Mouse (Mus musculus) kidney, adult 2 months (tissue): ENCODE measurements around the gene Zdhhc14. TPM values are rescaled to one million over a fixed set of nuclear protein-coding genes. Genes with fewer than 3 reads are reported as not detected.

Source experiments
- DNase-seq: peaks from one replicate; pipeline ENCODE4 v3.0.0; 2021
- H3K27ac ChIP-seq: fragments of 200-500 bp; 2 replicates; pipeline ENCODE4 v1.5.1; 2012; ENCODE audit warnings: low read depth, low read length, control low read depth, inconsistent platforms; ENCODE audit not compliant: insufficient read depth
- H3K27me3 ChIP-seq: fragments of 200-500 bp; replicated peaks from 2 replicates; pipeline ENCODE4 v1.6.1; 2012; ENCODE audit warnings: mild to moderate bottlenecking, moderate library complexity, low read length, inconsistent platforms; ENCODE audit not compliant: control insufficient read depth, insufficient read depth
- H3K36me3 ChIP-seq: fragments of 200-500 bp; 2 replicates; pipeline ENCODE4 v1.6.1; 2012; ENCODE audit warnings: mild to moderate bottlenecking, moderate library complexity, low read length, inconsistent platforms; ENCODE audit not compliant: control insufficient read depth, insufficient read depth
- H3K4me1 ChIP-seq: fragments of 200-500 bp; 2 replicates; pipeline ENCODE4 v1.6.1; 2011; ENCODE audit warnings: low read length; ENCODE audit not compliant: control insufficient read depth, insufficient read depth
- H3K4me3 ChIP-seq: fragments of 200-500 bp; 2 replicates; pipeline ENCODE4 v1.5.1; 2011; ENCODE audit warnings: mild to moderate bottlenecking, low read depth, low read length, control low read depth; ENCODE audit not compliant: insufficient read depth
- CTCF ChIP-seq: fragments of 200-500 bp; conservative IDR thresholded peaks from 2 replicates; pipeline ENCODE4 v1.5.1; 2011; ENCODE audit warnings: low read depth, mild to moderate bottlenecking, control low read depth, low read length, moderate library complexity, mixed read lengths; ENCODE audit not compliant: insufficient read depth, insufficient read length
- POLR2A ChIP-seq: fragments of 200-500 bp; IDR thresholded peaks from one replicate; pipeline ENCODE4 v1.6.1; 2011; ENCODE audit warnings: low read depth, low read length, control low read depth
- WGBS: fragments of 180-500 bp; shearing (Covaris S2); methylation state at CpG from one replicate; pipeline ENCODE4 v1.1.7; 2018; 5-methylcytosine and 5-hydroxymethylcytosine counted together
- polyA plus RNA-seq: library from polyadenylated mRNA; depleted of rRNA; stranded (reverse); fragments of >200 nt; gene quantifications from 2 replicates; pipeline ENCODE4 v1.2.3, GENCODE M21; 2012

Gene Zdhhc14
- polyA plus RNA-seq, 1 experiment: 2.1 TPM

DNA sequence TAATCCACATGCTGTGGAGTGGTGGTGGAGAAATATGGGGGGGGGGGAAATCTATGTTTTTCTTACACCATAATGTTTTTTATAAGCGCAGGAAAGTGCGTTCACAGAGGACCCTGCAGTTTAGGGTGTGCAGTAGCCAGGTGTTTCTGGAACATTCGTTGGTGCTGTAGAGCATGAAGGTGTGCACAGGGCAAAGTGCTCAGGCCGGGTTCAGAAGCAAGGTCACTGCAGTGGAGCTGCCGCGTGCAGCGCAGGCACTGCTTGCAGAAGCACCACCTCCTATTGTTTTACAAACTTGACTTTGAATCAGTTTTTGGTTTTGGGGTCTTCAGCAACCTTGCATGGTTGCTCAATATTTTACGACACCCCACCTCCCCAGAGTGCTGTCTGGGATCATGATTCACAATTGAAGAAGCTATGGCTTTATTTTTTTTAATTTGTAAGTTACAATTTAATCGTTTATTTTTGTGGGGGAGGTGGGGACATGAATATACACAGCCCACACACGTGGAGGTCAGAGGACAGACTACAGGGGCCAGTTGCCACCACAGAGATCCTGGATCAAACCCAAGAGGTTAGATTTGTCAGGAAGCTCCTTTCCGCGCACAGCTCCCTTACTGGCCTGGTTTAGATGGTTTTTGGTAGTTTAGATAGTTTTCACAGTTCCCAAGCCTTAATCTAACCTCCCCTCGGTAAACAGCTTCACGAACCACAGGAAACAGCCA is 59.8 kb downstream of the Zdhhc14 start:
- Histone ChIP-seq H3K4me1 (no peaks in the 10 kb centered on the region), H3K27ac (no peak overlapping the region), H3K27me3 (no peaks in the 10 kb centered on the region), H3K36me3 (no peaks in the 10 kb centered on the region), H3K4me3 (no peak overlapping the region)
- DNase-seq: peak; percentile 65
- TF ChIP-seq POLR2A (no peak), CTCF (no peak)
- WGBS: 38% methylated on average over 14 of the region's 14 CpGs

- Histone ChIP-seq H3K27ac (no peak overlapping the region), H3K36me3 (no peaks in the 10 kb centered on the region), H3K4me1 (no peaks in the 10 kb centered on the region), H3K4me3 (no peak overlapping the region), H3K27me3 (no peaks in the 10 kb centered on the region)
- TF ChIP-seq POLR2A (no peak), CTCF (no peak)
- peak; percentile 34 for DNase-seq
- WGBS: 76% methylated on average over 5 of the region's 5 CpGs
Measured at GRCm38 (mm10) chr17:5553556-5553955, 61.2 kb downstream of the Zdhhc14 start.

DNA sequence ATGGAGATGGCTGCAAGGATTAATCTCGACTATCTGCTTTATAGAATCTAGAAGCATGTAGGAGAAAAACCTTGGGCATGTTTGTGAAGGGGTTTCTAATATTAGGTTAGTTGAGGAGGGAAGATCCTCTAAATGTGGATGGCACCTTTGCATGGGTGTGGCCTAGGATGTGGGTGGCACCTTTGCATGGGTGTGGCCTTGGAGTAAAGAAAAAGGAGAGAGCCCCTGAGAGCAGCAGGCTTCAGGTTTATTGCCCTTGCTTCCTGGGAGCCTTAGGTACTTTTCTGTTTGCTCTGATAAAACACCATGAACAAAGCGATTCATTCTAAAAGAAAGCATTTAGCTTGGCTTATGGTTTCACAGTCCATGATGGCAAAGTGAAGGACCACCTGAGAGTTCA is 62.2 kb downstream of the Zdhhc14 start:
- WGBS: 98% methylated on average over 2 of the region's 2 CpGs
- TF ChIP-seq POLR2A (no peak), CTCF (no peak)
- H3K4me1 ChIP-seq: no peaks in the 10 kb centered on the region

GRCm38 (mm10) chr17:5556568-5556967 is 64.2 kb downstream of the Zdhhc14 start:
- 58% methylated on average over 8 of the region's 8 CpGs for WGBS
- Histone ChIP-seq H3K27ac (no peak overlapping the region), H3K4me1 (no peaks in the 10 kb centered on the region), H3K36me3 (no peaks in the 10 kb centered on the region), H3K27me3 (no peaks in the 10 kb centered on the region), H3K4me3 (no peak overlapping the region)
- no peak for TF ChIP-seq POLR2A
- TF ChIP-seq CTCF: no peak
- no peak for DNase-seq

More for the DNA sequence above, 62.2 kb downstream of the Zdhhc14 start:
- H3K27ac ChIP-seq: no peak overlapping the region
- H3K27me3 ChIP-seq: no peaks in the 10 kb centered on the region
- no peaks in the 10 kb centered on the region for H3K36me3 ChIP-seq
- H3K4me3 ChIP-seq: no peak overlapping the region
- no peak for DNase-seq

- WGBS: 70% methylated on average over 4 of the region's 4 CpGs
- no peak overlapping the region for H3K4me3 ChIP-seq
- no peak for TF ChIP-seq POLR2A
- TF ChIP-seq CTCF: no peak
- H3K27ac ChIP-seq: no peak overlapping the region
- H3K4me1 ChIP-seq: no peaks in the 10 kb centered on the region
- H3K27me3 ChIP-seq: no peaks in the 10 kb centered on the region
- H3K36me3 ChIP-seq: no peaks in the 10 kb centered on the region
- DNase-seq: no peak
Measured at GRCm38 (mm10) chr17:5560212-5560611, 67.9 kb downstream of the Zdhhc14 start.

DNA sequence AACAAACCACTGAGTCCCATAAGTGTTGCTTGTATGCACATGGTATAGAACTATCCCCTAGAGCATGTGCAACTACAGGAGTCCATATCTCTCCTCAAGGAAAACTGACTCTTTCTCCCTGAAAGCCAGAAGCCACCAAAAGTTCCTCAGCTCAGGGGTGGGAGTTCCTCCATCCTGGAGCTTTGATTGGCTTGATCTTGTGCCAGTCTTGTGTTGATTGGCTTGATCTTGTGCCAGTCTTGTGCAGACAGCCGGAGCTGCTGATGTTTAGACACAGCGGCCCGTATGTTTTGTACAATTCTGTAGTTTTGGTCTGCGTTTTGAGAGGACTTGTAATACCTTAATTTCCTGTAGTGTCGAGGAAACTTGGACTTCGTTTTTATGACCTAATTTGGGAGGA is 70.8 kb downstream of the Zdhhc14 start:
- no peak for TF ChIP-seq POLR2A
- TF ChIP-seq CTCF: no peak
- no peaks in the 10 kb centered on the region for H3K36me3 ChIP-seq
- no peaks in the 10 kb centered on the region for H3K4me1 ChIP-seq
- H3K27ac ChIP-seq: no peak overlapping the region
- H3K4me3 ChIP-seq: no peak overlapping the region
- peak; percentile 45 for DNase-seq
- 89% methylated on average over 6 of the region's 6 CpGs for WGBS
- H3K27me3 ChIP-seq: no peaks in the 10 kb centered on the region

DNA sequence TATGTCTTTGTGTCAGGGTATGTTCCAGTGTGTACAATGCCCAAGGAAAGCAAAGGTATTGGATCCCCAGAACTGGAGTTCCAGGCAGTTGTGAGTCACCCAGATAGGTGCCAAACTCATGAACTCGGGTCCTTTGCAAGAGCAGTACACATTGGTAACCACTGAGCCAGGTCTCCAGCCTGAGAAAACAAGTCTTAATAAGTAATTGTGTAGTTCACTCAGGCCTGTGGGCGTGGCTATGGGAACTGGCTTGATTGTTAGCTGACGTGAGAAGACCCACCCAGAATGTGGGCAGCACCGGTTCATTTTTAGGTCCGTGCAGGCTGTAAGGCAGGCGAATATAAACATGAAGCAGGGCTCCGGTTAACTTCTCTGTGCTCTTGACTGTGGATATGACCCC is 73.6 kb downstream of the Zdhhc14 start:
- 39% methylated on average over 7 of the region's 7 CpGs for whole genome bisulfite sequencing
- H3K4me3 ChIP-seq: no peak overlapping the region
- H3K27me3 ChIP-seq: no peaks in the 10 kb centered on the region
- peak; percentile 62 for DNase-seq
- 0 out of 2 replicates have a peak, but pooled peaks cover 2% of the 10 kb centered on the region for H3K4me1 ChIP-seq
- TF ChIP-seq POLR2A: no peak
- no peak for TF ChIP-seq CTCF
- no peak overlapping the region for H3K27ac ChIP-seq
- no peaks in the 10 kb centered on the region for H3K36me3 ChIP-seq

- H3K4me1 ChIP-seq: peaks cover 15% of the 10 kb centered on the region
- WGBS: 57% methylated on average over 5 of the region's 5 CpGs
- H3K27ac ChIP-seq: no peak overlapping the region
- H3K27me3 ChIP-seq: no peaks in the 10 kb centered on the region
- no peak overlapping the region for H3K4me3 ChIP-seq
- TF ChIP-seq CTCF (no peak), POLR2A (no peak)
- H3K36me3 ChIP-seq: no peaks in the 10 kb centered on the region
- peak; percentile 28 for DNase-seq
Measured at GRCm38 (mm10) chr17:5567943-5568342, 75.6 kb downstream of the Zdhhc14 start.
